Mouse (Mus musculus) 416B (cell line): ENCODE measurements around the gene Fnbp1l.

Experiments used
- DNase-seq: peaks from one replicate; pipeline ENCODE4 v3.0.0; 2011; ENCODE audit warnings: low read depth

Gene Fnbp1l

DNA sequence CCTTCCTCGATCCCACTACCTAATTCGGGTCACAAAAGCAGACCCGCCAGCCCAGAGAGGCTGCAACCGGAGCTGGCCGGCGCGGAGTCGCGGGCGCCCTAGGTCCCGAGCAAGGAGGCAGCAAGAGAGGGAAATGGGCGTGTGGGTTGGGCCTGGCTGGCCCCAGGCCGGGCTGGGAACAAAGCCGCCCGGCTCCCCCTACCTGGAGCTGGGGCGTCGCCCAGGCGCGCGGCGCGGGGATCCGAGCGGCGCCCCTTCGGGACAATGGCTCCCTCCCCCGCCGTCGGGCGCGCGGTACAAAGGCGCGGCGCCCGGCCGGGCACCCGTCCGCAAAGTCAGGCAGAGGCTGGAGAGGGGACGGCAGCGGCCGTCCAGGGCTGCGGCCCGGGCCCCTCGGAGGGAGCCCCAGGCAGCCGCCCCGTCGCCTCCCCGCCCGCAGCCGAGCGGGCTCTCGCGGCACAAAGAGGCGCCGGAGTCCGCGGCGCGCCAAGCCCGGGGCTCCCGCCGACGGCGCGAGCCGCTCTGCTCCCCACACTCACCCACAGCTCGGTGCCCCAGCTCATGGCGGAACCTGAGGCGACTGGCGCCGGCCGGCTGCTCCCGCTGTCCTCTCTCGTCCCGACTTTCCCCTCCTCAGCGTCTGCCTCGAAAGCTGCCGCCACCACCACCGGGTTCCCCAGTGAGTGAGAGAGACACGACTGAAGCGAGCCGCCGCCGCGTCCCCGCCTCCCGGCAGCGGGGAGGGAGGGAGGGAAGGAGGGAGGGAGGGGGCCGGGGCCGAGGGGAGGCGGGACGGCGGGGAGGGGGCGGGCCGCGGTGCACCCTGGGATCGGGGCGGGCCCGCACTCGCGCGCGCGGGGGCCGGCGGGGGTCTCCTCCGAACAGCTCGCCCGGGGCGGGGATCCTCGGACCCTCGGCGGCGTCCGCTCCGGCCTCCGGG is at the start of gene Fnbp1l:
Fnbp1l (minus strand) TSS at position 725 of the 940 bp plus-strand sequence.
- peak; percentile 77 for DNase-seq

DNA sequence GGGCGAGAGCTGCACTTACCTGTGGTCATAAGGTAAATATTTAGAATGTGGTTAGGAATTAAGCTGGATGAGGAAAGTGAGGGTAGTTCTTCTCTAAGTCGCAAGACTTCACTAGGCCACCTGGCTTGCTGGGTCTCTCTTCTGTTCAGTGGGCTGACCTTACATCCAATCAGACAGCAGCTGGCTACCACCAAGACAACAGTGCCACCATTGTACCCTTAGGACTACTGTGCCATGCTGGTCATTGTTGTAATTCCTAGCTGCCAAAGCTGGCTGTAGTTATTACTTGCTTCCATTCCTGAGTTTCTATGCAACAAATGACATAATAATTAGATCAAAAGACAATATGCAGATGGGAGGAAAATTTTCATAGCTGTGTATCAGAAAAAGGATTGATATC is 41.3 kb upstream of the Fnbp1l start:
- DNase-seq: no peak

- DNase-seq: no peak
Measured at GRCm38 (mm10) chr3:122659261-122659917, 39.9 kb upstream of the Fnbp1l start.

- DNase-seq: peak; percentile 67
Measured at GRCm38 (mm10) chr3:122647195-122647837, 27.8 kb upstream of the Fnbp1l start.

- DNase-seq: peak; percentile 35
Measured at GRCm38 (mm10) chr3:122640286-122640685, 20.8 kb upstream of the Fnbp1l start.

GRCm38 (mm10) chr3:122639197-122639475 is 19.6 kb upstream of the Fnbp1l start:
- no peak for DNase-seq

- peak; percentile 99 for DNase-seq
Measured at GRCm38 (mm10) chr3:122638329-122639196, 19.0 kb upstream of the Fnbp1l start.

DNA sequence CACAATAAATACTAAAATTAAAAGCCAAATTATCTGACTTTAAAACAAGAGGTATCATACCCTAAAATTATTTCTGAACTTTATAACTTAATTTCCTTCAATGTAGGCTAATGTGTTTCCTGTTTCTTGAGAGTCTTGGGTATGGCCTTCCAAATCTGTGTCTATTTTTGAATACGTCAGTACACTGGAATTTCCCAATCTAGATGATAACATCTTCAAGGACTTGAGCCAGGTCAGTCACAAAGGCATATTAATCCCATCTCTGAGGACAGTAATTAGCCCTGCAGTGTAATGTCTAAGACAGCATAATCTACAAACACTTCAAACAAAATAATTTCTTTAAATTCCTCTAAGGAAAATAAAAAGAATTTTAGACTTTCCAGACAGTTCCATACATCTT is 17.8 kb upstream of the Fnbp1l start:
- no peak for DNase-seq

GRCm38 (mm10) chr3:122635246-122635645 is 15.7 kb upstream of the Fnbp1l start:
- peak; percentile 67 for DNase-seq

- DNase-seq: peak; percentile 93
Measured at GRCm38 (mm10) chr3:122629580-122629979, 10.1 kb upstream of the Fnbp1l start.

DNA sequence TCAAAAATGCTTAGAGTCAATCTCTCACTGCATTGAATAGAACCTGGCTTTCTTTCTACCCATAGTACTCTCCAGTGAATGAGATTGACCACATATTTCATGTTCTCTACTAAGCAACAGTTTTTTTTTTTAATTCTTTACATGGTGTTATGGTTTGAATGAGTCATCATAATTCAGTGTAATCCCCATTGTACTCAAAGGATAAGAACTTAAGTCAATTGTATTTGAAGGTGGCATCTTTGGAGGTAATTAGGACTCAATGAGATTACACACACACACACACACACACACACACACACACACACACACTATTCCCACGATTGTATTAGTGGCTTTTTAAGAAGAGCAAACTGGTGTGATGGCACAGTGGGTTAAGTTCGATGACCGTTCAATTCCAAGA is 9.4 kb upstream of the Fnbp1l start:
- DNase-seq: peak; percentile 62

DNA sequence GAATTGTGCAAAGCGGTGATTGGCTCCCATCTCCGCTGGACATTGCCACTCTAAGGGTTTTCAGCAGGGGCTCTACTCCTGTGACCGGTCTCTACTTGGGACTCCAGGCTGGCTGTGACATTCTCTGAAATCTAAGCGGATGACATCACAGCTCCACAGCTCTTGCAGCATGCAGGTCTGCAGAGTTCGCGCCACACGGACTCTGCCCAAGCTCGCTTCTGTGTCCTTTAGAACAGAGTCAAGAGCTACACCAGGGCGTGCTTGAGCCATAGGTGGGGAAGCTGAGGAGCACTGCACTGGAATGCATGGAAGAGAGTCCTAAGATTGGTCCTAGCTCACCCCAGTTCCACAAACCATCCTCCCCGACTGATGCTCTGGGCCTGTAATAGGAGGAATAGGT is 9.0 kb upstream of the Fnbp1l start:
- no peak for DNase-seq

DNA sequence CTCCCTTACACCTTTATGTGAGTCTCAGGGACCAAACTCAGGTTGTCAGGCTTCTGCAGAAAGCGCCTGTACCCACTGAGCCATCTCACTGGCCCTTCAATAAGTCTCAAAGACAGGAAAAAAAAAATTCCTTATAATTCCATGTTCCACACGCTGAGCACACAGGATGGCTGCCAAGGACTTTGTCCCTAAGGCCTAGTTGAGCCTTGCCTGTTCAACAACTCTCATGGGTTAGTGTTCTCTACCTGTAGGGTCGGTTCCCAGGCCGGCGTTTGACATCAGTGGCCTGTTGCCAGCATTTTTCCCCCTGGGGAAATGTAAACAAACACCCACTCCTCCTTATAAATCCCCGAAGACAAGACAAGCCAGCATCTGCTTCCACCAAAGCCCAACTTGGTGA is 8.3 kb upstream of the Fnbp1l start:
- no peak for DNase-seq

GRCm38 (mm10) chr3:122624591-122624990 is 5.1 kb upstream of the Fnbp1l start:
- no peak for DNase-seq

DNA sequence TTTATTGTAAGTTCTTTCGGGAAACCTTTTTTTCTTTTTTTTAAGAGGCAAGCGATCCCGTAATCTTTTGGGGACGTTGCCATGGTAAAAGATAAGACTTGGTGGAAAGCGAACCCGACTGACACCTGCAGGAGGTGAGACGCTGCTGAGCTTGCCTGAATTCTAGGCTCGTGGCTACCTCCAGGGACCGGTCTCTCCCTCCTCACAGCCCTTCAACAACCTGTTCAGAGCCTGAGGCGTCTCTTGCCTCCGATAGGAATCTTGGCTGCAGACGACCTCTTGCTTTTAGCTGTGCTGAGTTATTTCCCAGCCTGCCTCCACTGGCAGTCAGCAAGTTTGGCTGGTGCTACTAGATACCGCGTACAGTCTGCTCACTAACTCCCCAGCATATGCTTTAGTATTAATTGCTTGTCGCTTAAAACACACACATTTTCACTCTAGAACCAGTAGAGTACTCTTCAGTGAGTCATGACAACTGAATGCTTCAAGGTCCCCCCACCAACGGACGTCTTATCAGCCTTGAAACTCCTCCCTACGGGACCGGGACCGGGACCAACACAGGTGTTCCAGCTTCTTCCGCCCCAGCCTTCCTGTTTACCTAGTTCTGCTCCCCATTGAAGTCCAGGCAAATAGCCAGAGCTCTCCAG is 893 bp upstream of the Fnbp1l start:
- peak; percentile 75 for DNase-seq

DNA sequence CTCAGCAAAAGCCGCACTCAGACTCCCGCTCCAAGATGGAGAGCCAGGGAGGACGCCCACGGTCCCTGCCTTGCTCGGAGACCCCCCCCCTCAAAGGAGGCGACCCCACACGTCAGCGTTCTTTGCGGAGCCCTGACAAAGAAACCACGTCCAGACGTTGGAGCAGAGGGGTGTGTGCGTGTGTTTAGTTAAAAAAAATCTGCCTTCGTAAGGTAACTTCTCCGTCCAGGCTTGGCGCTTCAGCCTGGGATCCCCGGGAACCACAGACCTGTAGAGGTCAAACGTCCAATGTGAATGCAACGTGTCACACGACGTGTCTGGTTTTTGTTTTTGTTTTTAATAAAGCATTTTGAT is 393 bp upstream of the Fnbp1l start:
- DNase-seq: peak; percentile 61

DNA sequence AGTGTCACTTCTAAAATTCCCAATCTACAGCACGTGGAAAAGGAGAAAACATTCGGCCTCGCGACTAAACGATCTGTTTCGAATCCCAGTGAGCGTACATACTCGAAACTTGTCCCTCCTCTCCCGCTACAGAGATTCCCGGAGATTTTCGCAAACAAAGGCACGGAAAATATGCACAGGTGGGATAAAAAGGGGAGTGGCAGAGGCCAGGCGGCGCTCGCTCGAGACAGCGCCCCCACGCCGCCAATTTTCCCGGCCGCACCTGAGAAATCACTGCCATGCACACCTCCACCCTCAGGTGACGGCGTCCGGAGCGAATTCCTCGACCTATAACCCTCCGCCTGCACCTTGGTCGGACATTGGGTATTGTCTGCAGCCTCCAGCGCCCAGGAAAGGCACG is 1.1 kb downstream of the Fnbp1l start:
- no peak for DNase-seq

- peak; percentile 79 for DNase-seq
Measured at GRCm38 (mm10) chr3:122617613-122618340, 1.7 kb downstream of the Fnbp1l start.

- DNase-seq: no peak
Measured at GRCm38 (mm10) chr3:122612537-122612936, 7.0 kb downstream of the Fnbp1l start.

DNA sequence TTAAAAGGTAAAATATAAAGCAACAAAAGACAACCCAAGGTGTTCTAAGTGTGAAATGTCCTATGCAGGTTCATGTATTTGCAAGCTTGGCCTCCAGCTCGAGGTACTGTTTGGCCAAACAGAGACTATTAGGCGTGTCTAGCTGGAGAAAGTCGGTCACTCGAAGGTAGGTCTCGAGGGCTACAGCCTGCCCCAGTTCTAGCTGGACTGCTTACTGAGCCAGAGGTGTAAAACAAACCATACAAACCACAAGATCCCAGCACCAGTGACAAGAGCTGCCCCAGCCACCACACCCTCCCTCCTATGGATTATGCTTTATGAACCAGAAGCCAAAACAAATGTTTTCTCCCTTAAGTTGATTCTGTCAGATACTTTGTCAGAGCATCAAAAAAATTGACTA is 7.8 kb downstream of the Fnbp1l start:
- peak; percentile 54 for DNase-seq
